Mouse (Mus musculus) forebrain, embryonic 14.5 days (tissue): ENCODE measurements around the gene Gm20388. TPM values are rescaled to one million over a fixed set of nuclear protein-coding genes. Genes with fewer than 3 reads are reported as not detected.
A peak's percentile ranks its signal among the peaks of the same experiment; 100 is the strongest.

ENCODE experiments used
- ATAC-seq: fragments of 200-750 bp; cut with Nextera tagmentation; 2 replicates; pipeline ENCODE4 v1.8.0; 2017; ENCODE audit warnings: mild to moderate bottlenecking, moderate library complexity
- DNase-seq: peaks from one replicate; pipeline ENCODE4 v3.0.0-alpha.2; 2015; ENCODE audit warnings: low spot score
- H3K27ac ChIP-seq: fragments of 300-500 bp; sonication (generic); 2 replicates; pipeline ENCODE4 v1.5.1; 2014; ENCODE audit warnings: low read depth, mild to moderate bottlenecking, control low read depth, low read length, moderate library complexity
- H3K27me3 ChIP-seq: fragments of 300-500 bp; sonication (generic); replicated peaks from 2 replicates; pipeline ENCODE4 v1.6.1; 2014; ENCODE audit warnings: low read length, control low read depth, mixed read lengths; ENCODE audit not compliant: control insufficient read depth, insufficient read depth
- H3K36me3 ChIP-seq: fragments of 300-500 bp; sonication (generic); 2 replicates; pipeline ENCODE4 v1.6.1; 2014; ENCODE audit warnings: low read length, control low read depth; ENCODE audit not compliant: control insufficient read depth, insufficient read depth
- H3K4me1 ChIP-seq: fragments of 300-500 bp; sonication (generic); 2 replicates; pipeline ENCODE4 v1.6.1; 2014; ENCODE audit warnings: antibody characterized with exemption, low read length, control low read depth; ENCODE audit not compliant: control insufficient read depth, insufficient read depth
- H3K4me2 ChIP-seq: fragments of 300-500 bp; sonication (generic); 2 replicates; pipeline ENCODE4 v1.6.1; 2014; ENCODE audit warnings: mild to moderate bottlenecking, control low read depth, low read length
- H3K4me3 ChIP-seq: fragments of 300-500 bp; sonication (generic); 2 replicates; pipeline ENCODE4 v1.5.1; 2014; ENCODE audit warnings: low read depth, low read length, control low read depth
- H3K9ac ChIP-seq: fragments of 300-500 bp; sonication (generic); 2 replicates; pipeline ENCODE4 v1.6.1; 2014; ENCODE audit warnings: mild to moderate bottlenecking, low read length, control low read depth, moderate library complexity
- H3K9me3 ChIP-seq: fragments of 300-500 bp; sonication (generic); replicated peaks from 2 replicates; pipeline ENCODE4 v1.6.1; 2016; ENCODE audit warnings: low read length, control low read depth, mixed read lengths; ENCODE audit not compliant: control insufficient read depth
- WGBS: fragments of 180-500 bp; shearing (Covaris S2); extraction: QIAGEN DNeasy Blood & Tissue Kit; methylation state at CpG from one replicate; pipeline ENCODE4 v1.1.7; 2014; 5-methylcytosine and 5-hydroxymethylcytosine counted together
- polyA plus RNA-seq: library from polyadenylated mRNA; unstranded; fragments of >200 nt; fragmentation: Nextera tagmentation; extraction: Ambion mirVana; gene quantifications from 2 replicates; pipeline ENCODE4 v1.2.1, GENCODE M21; 2014

The Gm20388 gene
- polyA plus RNA-seq, 1 experiment from 2014 or later: 7.4 TPM

GRCm38 (mm10) chr8:123973495-123973894 lies 4062.9 kb downstream of the Gm20388 start:
- ATAC-seq: no peak
- Histone ChIP-seq H3K4me1 (no peaks in the 10 kb centered on the region), H3K9me3 (no peaks in the 10 kb centered on the region), H3K4me2 (no peak overlapping the region), H3K4me3 (no peak overlapping the region), H3K9ac (no peak overlapping the region), H3K36me3 (no peaks in the 10 kb centered on the region), H3K27ac (no peak overlapping the region), H3K27me3 (no peaks in the 10 kb centered on the region)
- WGBS: 86% methylated on average over 1 of the region's 1 CpGs
- no peak for DNase-seq

- Histone ChIP-seq H3K4me2 (no peak overlapping the region), H3K27ac (no peak overlapping the region), H3K27me3 (no peaks in the 10 kb centered on the region), H3K4me3 (no peak overlapping the region), H3K36me3 (no peaks in the 10 kb centered on the region), H3K4me1 (peaks cover 10% of the 10 kb centered on the region), H3K9me3 (no peaks in the 10 kb centered on the region), H3K9ac (no peak overlapping the region)
- no peak for ATAC-seq
- no peak for DNase-seq
- 90% methylated on average over 4 of the region's 4 CpGs for WGBS
These were observed 4066.9 kb downstream of the Gm20388 start for GRCm38 (mm10) chr8:123977499-123977898.

GRCm38 (mm10) chr8:123978166-123978838 lies 4067.7 kb downstream of the Gm20388 start:
- no peak overlapping the region for H3K27ac ChIP-seq
- H3K9me3 ChIP-seq: no peaks in the 10 kb centered on the region
- no peaks in the 10 kb centered on the region for H3K36me3 ChIP-seq
- H3K27me3 ChIP-seq: no peaks in the 10 kb centered on the region
- no peak overlapping the region for H3K4me2 ChIP-seq
- 66% methylated on average over 14 of the region's 14 CpGs for WGBS
- H3K9ac ChIP-seq: no peak overlapping the region; the same call in 1 of the 2 replicates
- H3K4me1 ChIP-seq: peaks cover 10% of the 10 kb centered on the region
- peak; percentile 40 for DNase-seq
- H3K4me3 ChIP-seq: no peak overlapping the region
- no peak for ATAC-seq

GRCm38 (mm10) chr8:123978926-123979325 lies 4068.3 kb downstream of the Gm20388 start:
- 82% methylated on average over 8 of the region's 8 CpGs for WGBS
- no peaks in the 10 kb centered on the region for H3K36me3 ChIP-seq
- H3K4me1 ChIP-seq: peaks cover 10% of the 10 kb centered on the region
- no peaks in the 10 kb centered on the region for H3K9me3 ChIP-seq
- H3K4me3 ChIP-seq: no peak overlapping the region
- H3K4me2 ChIP-seq: no peak overlapping the region
- H3K9ac ChIP-seq: no peak overlapping the region
- ATAC-seq (no peak), DNase-seq (no peak)
- H3K27ac ChIP-seq: no peak overlapping the region
- no peaks in the 10 kb centered on the region for H3K27me3 ChIP-seq

- WGBS: 75% methylated on average over 4 of the region's 4 CpGs
- H3K27ac ChIP-seq: no peak overlapping the region
- H3K4me2 ChIP-seq: no peak overlapping the region
- no peak overlapping the region for H3K9ac ChIP-seq
- no peaks in the 10 kb centered on the region for H3K36me3 ChIP-seq
- no peaks in the 10 kb centered on the region for H3K9me3 ChIP-seq
- ATAC-seq: no peak
- H3K4me1 ChIP-seq: peaks cover 10% of the 10 kb centered on the region
- H3K27me3 ChIP-seq: no peaks in the 10 kb centered on the region
- H3K4me3 ChIP-seq: no peak overlapping the region
- DNase-seq: no peak
These were observed 4069.6 kb downstream of the Gm20388 start for GRCm38 (mm10) chr8:123980239-123980638.

DNA sequence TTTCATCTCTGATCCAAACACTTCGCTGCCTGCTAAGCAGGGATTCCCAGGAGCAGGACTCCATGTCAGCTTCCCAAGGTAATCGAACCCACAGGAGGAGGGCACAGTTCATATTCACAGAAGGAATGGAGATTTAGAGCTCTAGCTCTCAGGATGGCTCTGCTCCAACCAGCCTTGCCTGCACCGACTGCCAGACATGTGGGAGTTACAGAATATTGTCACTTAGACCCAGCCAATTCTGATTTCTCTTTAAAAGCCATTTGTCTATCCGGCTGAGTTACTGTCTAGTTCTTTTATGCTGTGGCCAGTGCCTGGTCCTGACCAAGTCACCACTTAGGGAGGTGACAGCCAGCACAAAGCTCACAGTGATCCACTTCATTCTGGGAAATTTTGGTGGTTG lies 4071.0 kb downstream of the Gm20388 start:
- Histone ChIP-seq H3K36me3 (no peaks in the 10 kb centered on the region), H3K27me3 (no peaks in the 10 kb centered on the region), H3K9ac (peak overlapping the region; percentile 25; the same call in 1 of the 2 replicates), H3K27ac (no peak overlapping the region), H3K4me3 (peak overlapping the region; percentile 60; the same call in 1 of the 2 replicates), H3K9me3 (no peaks in the 10 kb centered on the region), H3K4me1 (peaks cover 10% of the 10 kb centered on the region), H3K4me2 (peak overlapping the region; percentile 94)
- ATAC-seq: no peak
- 39% methylated on average over 4 of the region's 4 CpGs for WGBS
- DNase-seq: peak; percentile 46

DNA sequence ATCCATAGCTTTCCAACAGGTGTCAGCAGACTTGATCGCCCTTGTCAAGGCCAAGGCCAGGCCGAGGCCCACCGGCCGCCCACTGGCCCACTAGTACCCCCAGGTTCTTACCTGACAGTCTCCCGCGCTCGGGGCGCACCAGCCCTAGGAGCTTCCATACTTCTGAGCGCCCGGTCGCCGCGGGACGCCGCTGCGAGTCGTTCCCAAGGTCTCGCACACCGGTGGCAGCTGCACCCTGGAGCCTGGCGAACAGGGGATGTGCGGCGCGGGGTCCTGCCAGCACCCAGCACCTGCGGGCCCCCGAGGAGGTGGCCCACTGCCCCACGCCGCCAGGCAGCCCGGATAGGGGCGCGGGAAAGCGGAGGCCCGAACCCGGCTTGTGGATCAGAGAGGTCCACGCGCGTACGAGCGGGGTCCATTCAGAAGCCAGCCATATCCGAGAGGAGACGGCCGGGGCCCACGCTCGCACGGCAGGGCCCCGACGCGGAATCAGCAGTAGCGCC lies 4071.7 kb downstream of the Gm20388 start:
- Histone ChIP-seq H3K4me3 (peak overlapping the region; percentile 60), H3K27ac (0 out of 2 replicates have a peak overlapping the region, but pooled peaks have one; percentile 44), H3K9me3 (no peaks in the 10 kb centered on the region), H3K36me3 (no peaks in the 10 kb centered on the region), H3K27me3 (no peaks in the 10 kb centered on the region), H3K4me2 (peak overlapping the region; percentile 94), H3K9ac (peak overlapping the region; percentile 83), H3K4me1 (peaks cover 10% of the 10 kb centered on the region)
- under 1% methylated on average over 48 of the region's 48 CpGs for WGBS
- ATAC-seq (peak; percentile 61), DNase-seq (no peak)

DNA sequence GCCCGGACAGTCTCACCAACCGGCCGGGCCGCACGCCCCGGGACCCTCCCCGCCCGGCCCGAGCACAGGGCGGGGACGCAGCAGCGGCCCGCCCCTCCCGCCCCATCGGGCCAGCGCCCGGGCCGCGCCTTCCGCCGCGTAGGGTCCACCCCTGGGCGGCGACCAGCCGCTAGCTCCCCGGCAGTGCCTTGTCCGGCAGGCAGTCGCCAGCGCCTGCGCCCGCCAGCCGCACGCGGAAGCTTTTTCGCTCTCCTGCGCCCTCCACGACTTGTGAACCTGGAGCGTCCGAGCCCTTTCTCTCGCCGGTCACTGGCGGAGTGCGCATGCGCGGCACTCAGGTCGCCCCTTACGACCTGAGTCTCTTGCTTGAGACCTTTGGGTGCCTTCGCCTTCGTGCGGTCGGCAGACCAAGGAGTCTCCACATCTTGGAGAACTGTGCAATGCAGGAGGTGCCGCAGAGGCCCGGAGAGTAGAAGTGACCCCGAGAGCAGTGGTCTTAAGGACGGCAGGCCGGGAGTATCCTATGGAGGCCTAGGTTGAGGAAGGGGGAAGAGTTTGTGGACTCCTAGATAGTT lies 4072.3 kb downstream of the Gm20388 start, which contains the start of gene Abcb10:
Gene Abcb10 (minus strand): TSS at position 297 of the 575 bp plus-strand sequence.
- no peaks in the 10 kb centered on the region for H3K9me3 ChIP-seq
- H3K4me1 ChIP-seq: peaks cover 10% of the 10 kb centered on the region
- H3K9ac ChIP-seq: peak within 1 kb of the TSS; percentile 83
- peak; percentile 74 for DNase-seq
- peak within 1 kb of the TSS; percentile 60 for H3K4me3 ChIP-seq
- peak; percentile 87 for ATAC-seq
- no peaks in the 10 kb centered on the region for H3K27me3 ChIP-seq
- H3K36me3 ChIP-seq: no peaks in the 10 kb centered on the region
- 0 out of 2 replicates have a peak within 1 kb of the TSS, but pooled peaks have one; percentile 44 for H3K27ac ChIP-seq
- WGBS: under 1% methylated on average over 44 of the region's 56 CpGs
- peak within 1 kb of the TSS; percentile 94 for H3K4me2 ChIP-seq

DNA sequence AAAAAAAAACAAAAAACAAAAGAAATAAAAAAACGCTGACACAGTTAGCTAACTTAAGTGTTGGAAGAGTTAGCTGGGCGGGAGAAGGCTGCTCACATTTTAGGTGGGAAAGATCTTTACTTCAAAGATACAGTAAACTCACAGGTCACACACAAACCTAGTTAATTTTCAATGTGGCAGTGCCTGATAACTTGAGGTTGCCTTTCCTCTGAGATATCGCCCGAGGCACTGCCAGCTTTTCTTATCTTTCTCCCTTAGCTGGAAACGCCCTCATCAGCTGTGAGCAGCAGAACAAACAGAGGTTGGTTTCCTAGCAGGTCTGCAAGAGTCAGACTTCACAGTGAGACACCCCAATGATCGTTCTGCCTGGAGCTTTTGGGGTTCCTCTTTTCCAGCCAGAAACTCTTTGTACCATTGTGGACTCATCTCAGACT lies 4078.0 kb downstream of the Gm20388 start:
- ATAC-seq: no peak
- Histone ChIP-seq H3K4me3 (no peak overlapping the region), H3K9me3 (no peaks in the 10 kb centered on the region), H3K4me2 (no peak overlapping the region), H3K36me3 (no peaks in the 10 kb centered on the region), H3K27me3 (no peaks in the 10 kb centered on the region), H3K4me1 (no peaks in the 10 kb centered on the region), H3K27ac (no peak overlapping the region), H3K9ac (no peak overlapping the region)
- 81% methylated on average over 6 of the region's 6 CpGs for WGBS
- DNase-seq: no peak
